Mouse (Mus musculus) urinary bladder, adult 18-20 months (tissue): Measurements from ENCODE around the gene Tpst1.

Experiments
- DNase-seq, 2 experiments: peaks; one replicate each; pipeline ENCODE4 v3.0.0; 2022; ENCODE audit warnings: low spot score in 2 of 2, mixed read lengths in 2 of 2

The Tpst1 gene

DNA sequence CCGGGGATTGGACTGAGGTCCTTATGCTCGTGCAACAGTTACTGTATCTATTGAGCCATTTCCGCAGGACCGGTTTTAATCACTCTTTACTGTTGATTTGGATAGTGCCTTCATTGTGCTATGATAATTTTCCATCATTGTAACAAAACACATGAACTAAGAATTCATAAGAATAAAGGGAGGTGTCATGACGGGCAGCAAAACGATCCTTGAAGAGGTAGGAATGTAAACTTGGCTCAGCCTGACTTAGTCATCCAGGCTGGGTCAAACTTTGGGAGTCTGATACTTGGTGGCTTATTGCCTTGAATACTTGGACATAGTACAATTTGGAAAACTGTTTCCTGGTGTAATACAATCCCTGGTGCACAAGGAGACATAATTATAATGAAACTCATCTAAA, 112.2 kb downstream of the Tpst1 start:
- DNase-seq, result no peak
